Mouse (Mus musculus) bone marrow macrophage, adult 2 months (primary cell): ENCODE results near the gene Ilvbl.
"Not testable (repeated sequence)": the region's sequence is repeated elsewhere in the genome, so short reads cannot be mapped to it uniquely, and the experiment has no call there.

ENCODE experiments used
- CTCF ChIP-seq: IDR thresholded peaks from 2 replicates; pipeline ENCODE4 v1.5.1; 2012; ENCODE audit warnings: low read depth, mild to moderate bottlenecking, low read length, moderate library complexity
- POLR2A ChIP-seq: IDR thresholded peaks from 2 replicates; pipeline ENCODE4 v1.6.1; 2012; ENCODE audit warnings: mild to moderate bottlenecking, low read depth, low read length, borderline replicate concordance

DNA sequence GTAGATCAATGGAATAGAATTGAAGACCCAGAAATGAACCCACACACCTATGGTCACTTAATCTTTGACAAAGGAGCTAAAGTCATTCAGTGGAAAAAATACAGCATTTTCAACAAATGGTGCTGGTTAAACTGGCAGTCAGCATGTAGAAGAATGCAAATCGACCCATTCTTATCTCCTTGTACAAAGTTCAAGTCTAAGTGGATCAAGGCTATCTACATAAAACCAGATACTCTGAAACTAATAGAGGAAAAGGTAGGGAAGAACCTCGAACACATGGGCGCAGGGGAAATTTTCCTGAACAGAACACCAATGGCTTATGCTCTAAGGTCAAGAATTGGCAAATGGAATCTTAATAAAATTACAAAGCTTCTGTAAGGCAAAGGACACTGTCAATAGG, 49.0 kb downstream of the Ilvbl start:
- TF ChIP-seq CTCF, POLR2A: not testable (repeated sequence)
